Mouse (Mus musculus): ENCODE data around the gene St6gal1. TPM values are rescaled to one million over a fixed set of nuclear protein-coding genes. Genes with fewer than 3 reads are reported as not detected.
A peak's percentile ranks its signal among the peaks of the same experiment; 100 is the strongest.

St6gal1 gene
- polyA plus RNA-seq, 1 experiment, result 22.1 TPM

- Histone ChIP-seq H3K4me1 (ENCODE audit: control insufficient read depth, insufficient read depth, low read length) (peaks cover 5% of the 10 kb centered on the region; the same call in 1 of the 2 replicates), H3K4me3 (replicated peaks; ENCODE audit: extremely low read depth, low read depth, low read length) (no peak overlapping the region)
- TF ChIP-seq CTCF (IDR thresholded peaks at IDR 0.05; ENCODE audit: insufficient read depth, low read length), result no peak
- TF ChIP-seq POLR2A (IDR thresholded peaks at IDR 0.05; ENCODE audit: borderline replicate concordance, extremely low read depth, low read depth, low read length), result no peak
- 58% methylated on average over 7 of the region's 7 CpGs for WGBS
- DNase-seq, result no peak
Measured at GRCm38 (mm10) chr16:23258429-23258822, 33.9 kb downstream of the St6gal1 start.

- DNase-seq, result no peak
- Histone ChIP-seq H3K4me3 (replicated peaks; ENCODE audit: extremely low read depth, low read depth, low read length) (no peak overlapping the region), H3K4me1 (ENCODE audit: control insufficient read depth, insufficient read depth, low read length) (peaks cover 5% of the 10 kb centered on the region; the same call in 1 of the 2 replicates)
- TF ChIP-seq CTCF (IDR thresholded peaks at IDR 0.05; ENCODE audit: insufficient read depth, low read length) (no peak), POLR2A (IDR thresholded peaks at IDR 0.05; ENCODE audit: borderline replicate concordance, extremely low read depth, low read depth, low read length) (no peak)
- 50% methylated on average over 4 of the region's 4 CpGs for WGBS
Measured at GRCm38 (mm10) chr16:23258823-23259457, 34.4 kb downstream of the St6gal1 start.

GRCm38 (mm10) chr16:23259580-23259979 lies 35.0 kb downstream of the St6gal1 start:
- no peak overlapping the region for H3K4me3 ChIP-seq (replicated peaks; ENCODE audit: extremely low read depth, low read depth, low read length)
- TF ChIP-seq CTCF (IDR thresholded peaks at IDR 0.05; ENCODE audit: insufficient read depth, low read length) (no peak), POLR2A (IDR thresholded peaks at IDR 0.05; ENCODE audit: borderline replicate concordance, extremely low read depth, low read depth, low read length) (no peak)

DNA sequence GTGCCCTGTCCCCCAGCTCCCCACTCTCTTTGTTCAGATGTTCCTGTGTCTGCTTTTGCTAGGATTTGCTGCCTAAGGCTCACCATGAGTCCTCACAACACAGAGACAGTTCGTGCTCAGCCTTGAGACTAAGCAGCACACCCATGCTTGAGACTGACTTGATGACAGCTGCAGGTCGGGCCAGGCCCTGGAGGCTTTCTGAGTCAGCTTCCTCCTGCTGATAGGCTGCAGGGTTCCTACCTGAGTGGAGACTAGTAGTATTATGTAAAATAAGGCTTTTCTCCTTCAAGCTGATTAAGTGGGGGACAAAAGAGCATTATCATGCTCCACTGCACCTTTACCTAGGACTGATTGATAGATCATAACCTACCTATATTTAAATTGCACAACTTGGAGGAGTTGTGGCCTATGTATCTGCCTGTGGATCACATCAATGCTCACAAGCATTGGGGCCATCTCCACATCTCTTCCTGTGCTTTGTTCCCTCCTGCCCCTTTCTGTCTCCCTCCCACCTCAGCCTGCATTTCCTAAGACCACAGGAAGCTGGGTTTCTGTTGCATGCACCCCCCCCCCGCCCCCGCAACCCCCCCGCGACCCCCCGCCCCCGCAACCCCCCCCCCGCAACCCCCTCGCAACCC lies 37.7 kb downstream of the St6gal1 start:
- no peak for TF ChIP-seq CTCF (IDR thresholded peaks at IDR 0.05; ENCODE audit: insufficient read depth, low read length)
- TF ChIP-seq POLR2A (IDR thresholded peaks at IDR 0.05; ENCODE audit: borderline replicate concordance, extremely low read depth, low read depth, low read length), result no peak
- H3K4me1 ChIP-seq (ENCODE audit: control insufficient read depth, insufficient read depth, low read length), result peaks cover 5% of the 10 kb centered on the region; the same call in 1 of the 2 replicates
- no peak overlapping the region for H3K4me3 ChIP-seq (replicated peaks; ENCODE audit: extremely low read depth, low read depth, low read length)
- no peak for DNase-seq
- WGBS, result 56% methylated on average over 2 of the region's 10 CpGs

More at GRCm38 (mm10) chr16:23259580-23259979, 35.0 kb downstream of the St6gal1 start:
- H3K4me1 ChIP-seq (ENCODE audit: control insufficient read depth, insufficient read depth, low read length), result peaks cover 5% of the 10 kb centered on the region; the same call in 1 of the 2 replicates
- whole genome bisulfite sequencing, result 69% methylated on average over 3 of the region's 3 CpGs
- DNase-seq, result no peak

DNA sequence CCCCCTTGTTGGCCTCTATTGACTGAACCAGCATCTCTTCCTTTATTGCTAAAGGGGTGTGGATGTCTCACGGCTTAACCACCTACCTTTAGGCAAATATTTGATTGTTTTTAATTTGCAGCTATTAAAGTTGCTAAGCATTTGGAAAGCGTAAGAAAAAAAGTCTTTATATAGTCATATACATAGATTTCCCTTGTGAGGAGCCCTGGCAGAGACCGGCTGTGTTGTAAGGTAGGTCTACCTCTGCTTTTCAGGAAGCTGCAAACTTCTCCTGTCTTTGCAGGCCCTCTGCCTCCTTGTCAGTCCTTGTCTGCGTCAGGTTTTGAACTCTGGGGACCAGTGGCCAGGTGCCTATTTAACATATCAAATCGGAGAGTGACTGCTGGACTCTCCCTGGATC lies 38.3 kb downstream of the St6gal1 start:
- TF ChIP-seq POLR2A (IDR thresholded peaks at IDR 0.05; ENCODE audit: borderline replicate concordance, extremely low read depth, low read depth, low read length), result no peak
- no peak for TF ChIP-seq CTCF (IDR thresholded peaks at IDR 0.05; ENCODE audit: insufficient read depth, low read length)
- 76% methylated on average over 5 of the region's 5 CpGs for WGBS
- H3K4me3 ChIP-seq (replicated peaks; ENCODE audit: extremely low read depth, low read depth, low read length), result no peak overlapping the region
- DNase-seq, result no peak
- peaks cover 5% of the 10 kb centered on the region; the same call in 1 of the 2 replicates for H3K4me1 ChIP-seq (ENCODE audit: control insufficient read depth, insufficient read depth, low read length)

DNA sequence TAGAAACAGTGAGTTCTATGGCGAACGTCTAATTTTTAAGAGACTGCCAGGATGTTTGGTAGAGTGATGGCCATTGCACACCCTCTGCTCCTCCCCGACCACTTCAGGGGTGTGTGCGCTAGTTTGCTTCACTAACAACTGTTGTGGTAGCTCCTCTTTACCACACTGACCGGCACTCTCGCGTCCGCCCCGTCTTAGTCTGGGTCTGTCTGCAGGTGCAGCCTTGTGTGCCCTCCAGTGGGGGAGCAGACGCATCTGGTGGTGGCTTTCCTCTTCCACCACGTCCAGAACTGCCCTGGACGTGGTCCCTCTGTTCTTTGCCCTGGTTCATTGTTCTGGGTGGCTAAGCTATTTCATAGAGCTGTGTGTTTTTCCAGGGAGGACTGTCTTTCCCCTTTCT lies 40.5 kb downstream of the St6gal1 start:
- H3K4me3 ChIP-seq (replicated peaks; ENCODE audit: extremely low read depth, low read depth, low read length), result no peak overlapping the region
- WGBS, result 80% methylated on average over 12 of the region's 12 CpGs

DNA sequence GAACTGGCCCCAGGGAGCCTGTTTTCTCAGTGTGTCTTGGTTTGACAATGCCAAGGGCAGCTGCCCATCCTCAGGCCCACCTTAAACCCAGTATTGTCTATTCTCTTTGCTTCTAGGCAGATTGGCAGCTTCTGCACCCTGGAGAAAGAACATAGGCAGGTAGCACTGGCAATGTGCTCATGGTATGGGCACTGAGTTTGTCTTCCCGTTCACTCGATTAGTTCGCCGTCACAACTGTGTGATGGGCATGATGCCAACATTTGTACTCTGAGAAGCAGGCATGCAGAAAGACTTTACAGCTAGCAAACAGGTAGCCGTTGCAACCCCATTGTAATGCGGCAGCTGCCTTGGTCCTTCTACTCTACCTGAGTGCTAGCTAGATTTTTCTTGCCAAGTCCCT lies 40.9 kb downstream of the St6gal1 start:
- WGBS, result 51% methylated on average over 6 of the region's 6 CpGs
- no peak for DNase-seq
- peaks cover 8% of the 10 kb centered on the region; the same call in 1 of the 2 replicates for H3K4me1 ChIP-seq (ENCODE audit: control insufficient read depth, insufficient read depth, low read length)
- no peak for TF ChIP-seq CTCF (IDR thresholded peaks at IDR 0.05; ENCODE audit: insufficient read depth, low read length)
- TF ChIP-seq POLR2A (IDR thresholded peaks at IDR 0.05; ENCODE audit: borderline replicate concordance, extremely low read depth, low read depth, low read length), result no peak
- H3K4me3 ChIP-seq (replicated peaks; ENCODE audit: extremely low read depth, low read depth, low read length), result no peak overlapping the region

More for the DNA sequence above, 40.5 kb downstream of the St6gal1 start:
- no peak for DNase-seq
- peaks cover 6% of the 10 kb centered on the region; the same call in 1 of the 2 replicates for H3K4me1 ChIP-seq (ENCODE audit: control insufficient read depth, insufficient read depth, low read length)
- TF ChIP-seq POLR2A (IDR thresholded peaks at IDR 0.05; ENCODE audit: borderline replicate concordance, extremely low read depth, low read depth, low read length), result no peak
- no peak for TF ChIP-seq CTCF (IDR thresholded peaks at IDR 0.05; ENCODE audit: insufficient read depth, low read length)

- DNase-seq, result no peak
Measured at GRCm38 (mm10) chr16:23266293-23266692, 41.8 kb downstream of the St6gal1 start.

DNA sequence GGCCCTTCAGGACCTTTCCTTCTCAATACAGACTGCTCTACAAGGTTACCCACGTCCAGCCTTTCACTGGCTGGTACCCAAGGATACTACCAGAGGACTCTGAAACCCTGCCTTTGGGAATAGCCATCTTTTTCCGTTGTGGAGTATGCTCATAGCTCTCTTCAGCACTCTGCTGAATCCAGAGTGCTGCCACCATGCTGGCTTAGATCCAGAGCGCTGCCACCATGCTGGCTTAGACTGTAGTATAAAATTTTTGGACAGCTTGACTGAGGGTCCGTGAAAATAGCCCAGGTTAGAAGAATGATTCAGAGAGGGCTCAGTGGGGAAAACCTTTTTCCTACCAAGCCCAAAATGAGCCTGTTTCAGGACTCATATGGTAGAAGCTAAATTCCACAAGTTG lies 42.4 kb downstream of the St6gal1 start:
- Histone ChIP-seq H3K4me1 (ENCODE audit: control insufficient read depth, insufficient read depth, low read length) (peaks cover 12% of the 10 kb centered on the region), H3K4me3 (replicated peaks; ENCODE audit: extremely low read depth, low read depth, low read length) (no peak overlapping the region)
- DNase-seq, result no peak
- 70% methylated on average over 4 of the region's 4 CpGs for WGBS
- TF ChIP-seq POLR2A (IDR thresholded peaks at IDR 0.05; ENCODE audit: borderline replicate concordance, extremely low read depth, low read depth, low read length) (no peak), CTCF (IDR thresholded peaks at IDR 0.05; ENCODE audit: insufficient read depth, low read length) (no peak)

More at GRCm38 (mm10) chr16:23266293-23266692, 41.8 kb downstream of the St6gal1 start:
- no peak overlapping the region for H3K4me3 ChIP-seq (replicated peaks; ENCODE audit: extremely low read depth, low read depth, low read length)
- WGBS, result 64% methylated on average over 11 of the region's 11 CpGs
- TF ChIP-seq CTCF (IDR thresholded peaks at IDR 0.05; ENCODE audit: insufficient read depth, low read length) (peak; percentile 14; the same call in 1 of the 2 replicates), POLR2A (IDR thresholded peaks at IDR 0.05; ENCODE audit: borderline replicate concordance, extremely low read depth, low read depth, low read length) (no peak)
- H3K4me1 ChIP-seq (ENCODE audit: control insufficient read depth, insufficient read depth, low read length), result peaks cover 9% of the 10 kb centered on the region; the same call in 1 of the 2 replicates
